Mouse (Mus musculus) liver, adult (tissue): Measurements from ENCODE around the gene Erp27.

Source experiments
- GATA4 ChIP-seq: IDR thresholded peaks from 2 replicates; pipeline ENCODE4 v1.6.1; 2014; ENCODE audit warnings: mild to moderate bottlenecking, low read length; ENCODE audit not compliant: insufficient replicate concordance

Gene Erp27

DNA sequence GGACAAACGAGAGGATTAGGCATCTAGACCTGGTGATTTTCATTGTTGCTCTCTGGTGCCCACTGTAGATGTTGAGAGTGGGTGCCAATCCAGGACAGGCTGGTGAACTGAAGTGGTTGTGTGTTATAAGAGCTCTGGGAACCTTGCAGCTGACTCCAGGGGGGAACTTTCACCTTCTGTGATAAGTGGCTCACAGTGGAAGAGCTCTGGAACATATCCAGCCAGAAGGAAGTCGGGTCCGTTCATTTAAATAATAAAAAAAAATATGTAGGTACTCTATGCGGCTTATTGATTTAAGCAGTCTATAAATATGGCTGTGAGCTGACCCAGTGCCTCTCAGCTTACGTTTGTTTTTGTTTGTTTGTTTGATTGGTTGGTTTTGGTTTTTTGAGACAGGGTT is at the start of gene Erp27:
Erp27 (minus strand) TSS at position 101 of the 400 bp plus-strand sequence.
- TF ChIP-seq GATA4, result no peak

DNA sequence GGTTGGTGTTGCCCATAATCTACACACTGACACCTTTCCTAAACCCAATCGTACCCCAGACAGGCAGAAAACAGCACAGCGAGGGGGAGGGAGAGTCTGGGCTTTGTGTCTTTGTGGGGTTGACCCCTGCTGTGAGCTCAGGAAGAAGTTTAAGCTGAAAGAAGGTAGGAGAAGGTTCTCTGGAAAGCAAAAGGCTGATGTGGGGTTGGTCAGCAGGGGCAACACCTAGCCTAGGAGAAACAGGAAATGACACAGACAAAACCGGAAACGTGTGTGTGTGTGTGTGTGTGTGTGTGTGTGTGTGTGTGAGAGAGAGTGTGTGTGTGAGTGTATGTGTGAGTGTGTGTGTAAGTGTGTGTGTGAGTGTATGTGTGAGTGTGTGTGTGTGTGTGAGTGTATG is 45.5 kb upstream of the Erp27 start:
- no peak for TF ChIP-seq GATA4

DNA sequence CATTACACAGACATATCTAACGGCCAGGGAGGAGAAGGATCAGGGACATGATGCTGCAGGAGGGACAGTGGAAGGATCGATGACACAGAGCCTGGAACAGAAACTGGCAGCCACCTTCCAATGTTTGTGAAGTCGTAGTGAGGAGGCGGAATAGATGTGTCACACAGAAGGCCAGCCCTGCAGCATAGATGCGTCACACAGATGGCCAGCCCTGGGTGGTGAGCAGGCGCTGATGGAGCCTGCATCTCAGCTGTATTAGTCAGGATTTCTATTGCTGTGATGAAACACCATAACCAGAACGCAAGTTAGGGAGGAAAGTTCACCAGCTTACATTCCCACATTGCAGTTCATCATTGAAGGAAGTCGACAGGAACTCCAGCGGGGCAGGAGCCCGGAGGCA is 43.9 kb upstream of the Erp27 start:
- TF ChIP-seq GATA4, result no peak

- TF ChIP-seq GATA4, result no peak
Measured at GRCm38 (mm10) chr6:136964609-136965510, 42.9 kb upstream of the Erp27 start.

DNA sequence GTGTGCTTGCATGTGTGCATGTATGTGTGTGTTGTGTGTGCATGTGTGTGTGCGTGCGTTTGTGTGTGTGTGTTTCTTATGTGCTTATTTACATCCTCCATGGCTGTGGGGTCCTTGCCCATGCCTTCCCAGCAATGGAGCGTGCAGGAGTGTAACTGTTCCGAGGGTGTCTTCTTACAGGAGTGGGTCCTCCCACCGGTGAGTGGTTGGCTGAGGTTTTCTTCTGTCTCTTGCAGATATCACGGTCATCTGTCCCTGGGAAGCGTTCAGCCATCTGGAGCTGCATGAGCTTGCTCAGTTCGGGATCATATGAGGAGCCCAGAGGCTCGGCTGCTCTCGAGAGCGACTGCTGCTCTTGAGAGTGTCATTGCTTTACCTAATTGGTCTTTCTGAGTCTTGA is 41.0 kb upstream of the Erp27 start:
- TF ChIP-seq GATA4, result no peak

DNA sequence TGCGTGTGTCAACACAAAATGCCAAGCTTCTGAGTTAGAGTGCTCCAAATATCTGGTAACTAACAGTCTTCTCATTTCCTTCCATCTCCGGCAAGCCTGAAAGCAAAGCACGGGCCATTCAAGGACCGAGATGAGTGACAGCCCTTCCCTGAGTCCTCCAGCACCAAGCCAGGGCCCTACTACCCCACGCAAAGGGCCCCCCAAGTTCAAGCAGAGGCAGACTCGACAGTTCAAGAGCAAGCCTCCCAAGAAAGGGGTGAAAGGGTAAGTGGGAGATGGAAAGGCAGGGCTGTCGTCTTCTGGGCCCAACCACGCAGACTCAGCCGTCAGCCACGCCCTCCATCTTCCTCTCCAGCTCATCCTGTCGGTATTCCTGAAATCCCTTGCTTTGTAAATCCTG is 37.2 kb upstream of the Erp27 start:
- no peak for TF ChIP-seq GATA4

GRCm38 (mm10) chr6:136957062-136957461 is 35.1 kb upstream of the Erp27 start:
- TF ChIP-seq GATA4, result no peak

DNA sequence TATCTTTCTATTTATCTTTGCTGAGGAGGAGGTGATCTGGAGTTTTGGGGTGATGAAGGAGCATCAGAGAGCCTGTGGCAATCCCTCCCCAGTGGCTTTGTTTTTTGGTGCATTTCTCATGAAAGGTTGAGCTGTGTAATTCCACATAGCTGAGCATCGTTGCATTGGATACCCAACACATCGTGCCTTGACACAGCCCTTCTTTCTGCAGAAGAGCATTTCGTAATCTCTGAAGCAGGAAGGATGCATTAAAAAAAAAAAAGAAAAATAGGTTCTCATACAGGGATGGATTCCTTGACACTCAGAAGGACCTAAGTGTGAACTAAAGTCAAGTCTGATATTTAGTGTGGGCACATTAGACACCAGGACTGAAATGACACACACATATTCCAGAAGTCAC is 33.3 kb upstream of the Erp27 start:
- no peak for TF ChIP-seq GATA4

DNA sequence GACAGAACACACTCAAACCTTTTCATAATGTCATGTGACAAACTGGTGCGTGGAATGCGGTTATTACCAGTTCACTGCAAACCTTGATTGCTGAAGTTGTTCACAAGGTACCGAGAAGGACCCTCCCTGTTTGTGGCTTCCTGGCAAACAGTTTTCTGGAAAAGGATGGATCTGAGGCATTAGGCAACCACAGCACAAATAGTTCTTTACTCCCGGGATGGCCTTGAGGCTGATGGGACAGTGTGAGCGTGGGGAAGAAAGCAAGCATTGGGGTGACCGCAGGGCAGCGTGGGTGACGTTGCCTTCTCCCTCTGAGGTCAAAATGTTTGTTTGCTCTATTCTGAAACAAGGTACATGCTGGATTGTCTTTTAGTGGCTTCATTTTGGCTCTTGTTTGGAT is 32.7 kb upstream of the Erp27 start:
- no peak for TF ChIP-seq GATA4

DNA sequence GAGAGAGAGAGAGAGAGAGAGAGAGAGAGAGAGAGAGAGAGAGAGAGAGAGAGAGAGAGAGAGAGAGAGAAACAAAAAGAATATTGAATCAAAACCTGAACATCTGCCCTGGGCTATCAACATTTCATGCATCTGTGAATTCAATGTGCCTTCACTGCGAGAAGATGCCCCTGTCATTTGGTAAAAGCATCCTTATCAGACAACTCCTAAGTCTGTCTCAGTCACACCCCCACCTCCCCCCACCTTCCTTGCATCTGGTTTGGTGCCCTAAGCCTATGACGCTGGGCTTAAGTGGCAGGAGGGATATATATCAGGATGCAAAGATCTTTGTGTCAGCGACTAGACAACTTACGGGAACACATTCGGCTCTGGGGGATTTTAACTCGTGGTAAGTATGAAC is 32.2 kb upstream of the Erp27 start:
- no peak for TF ChIP-seq GATA4

DNA sequence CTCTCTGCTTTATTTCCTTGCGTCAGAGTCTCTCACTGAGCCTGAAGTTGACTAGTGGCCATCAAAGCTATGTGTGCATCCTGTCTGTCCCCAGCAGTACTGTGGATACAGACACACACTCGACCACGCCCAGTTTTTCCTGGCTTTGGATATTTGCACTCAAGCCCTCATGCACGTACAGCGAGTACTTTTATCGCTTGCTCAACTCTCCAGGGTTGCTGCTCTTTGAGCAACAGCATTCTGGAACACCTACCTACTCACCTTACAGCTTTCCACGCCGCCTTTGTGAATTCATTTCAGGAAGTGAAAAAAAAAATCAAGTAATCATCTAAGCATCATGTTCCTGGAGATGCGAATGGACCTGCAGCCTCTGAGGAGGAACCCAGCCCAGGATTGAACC is 30.9 kb upstream of the Erp27 start:
- no peak for TF ChIP-seq GATA4

DNA sequence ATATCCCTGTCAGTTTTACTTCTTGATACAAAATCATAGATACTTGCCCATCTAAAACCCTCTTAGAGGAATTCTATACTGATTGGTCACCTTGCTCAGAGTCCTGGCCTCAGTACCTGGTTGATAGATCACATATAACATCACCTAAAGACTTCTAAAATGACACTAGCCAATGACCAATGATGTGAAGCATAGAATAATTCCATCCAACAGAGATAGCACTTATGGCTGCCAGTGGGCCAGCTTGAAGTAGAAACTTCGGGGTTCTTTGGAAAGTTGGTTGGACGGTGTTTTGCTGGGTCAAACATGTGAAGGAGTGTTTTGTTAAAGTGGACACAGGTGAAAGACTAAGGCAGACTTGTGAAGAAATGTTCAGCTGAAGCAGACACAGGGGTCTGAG is 28.2 kb upstream of the Erp27 start:
- TF ChIP-seq GATA4, result no peak

DNA sequence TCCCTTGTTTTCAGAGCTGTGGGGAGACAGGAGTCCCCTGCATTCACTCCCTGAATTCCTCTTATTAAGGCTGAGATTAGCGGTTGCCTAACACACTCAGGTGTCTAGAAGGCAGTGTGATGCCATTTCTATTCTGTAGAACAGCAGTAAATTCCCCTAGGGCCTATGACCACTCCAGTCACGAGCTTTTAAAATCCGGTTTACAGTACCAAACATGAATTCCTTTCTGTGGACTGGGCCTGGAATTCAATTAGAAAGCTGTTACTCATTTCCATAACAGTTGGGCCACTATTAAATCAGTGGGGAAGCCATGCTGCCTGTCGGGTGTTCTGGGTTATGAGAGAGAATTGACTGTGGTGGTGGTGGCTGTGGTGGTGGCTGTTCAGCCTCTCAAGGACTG is 25.7 kb upstream of the Erp27 start:
- TF ChIP-seq GATA4, result no peak

DNA sequence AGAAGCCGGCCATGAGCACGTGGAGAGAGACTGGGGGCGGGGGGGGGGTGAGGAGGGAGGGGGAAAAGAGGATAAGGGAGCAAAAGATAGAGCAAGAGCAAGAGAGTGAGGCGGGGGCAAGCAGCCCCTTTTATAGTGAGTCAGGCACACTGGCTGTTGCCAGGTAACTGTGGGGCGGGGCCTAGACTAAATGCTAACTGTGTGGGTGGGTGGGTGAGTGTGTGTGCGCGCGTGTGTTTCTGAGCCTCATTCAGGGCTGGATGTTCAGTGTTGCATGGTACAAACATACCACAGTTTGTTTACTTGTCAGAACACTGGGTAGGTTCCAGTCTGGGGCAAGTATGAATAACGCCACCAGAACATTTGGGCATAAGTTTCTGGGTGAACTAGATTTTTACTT is 25.0 kb upstream of the Erp27 start:
- no peak for TF ChIP-seq GATA4

DNA sequence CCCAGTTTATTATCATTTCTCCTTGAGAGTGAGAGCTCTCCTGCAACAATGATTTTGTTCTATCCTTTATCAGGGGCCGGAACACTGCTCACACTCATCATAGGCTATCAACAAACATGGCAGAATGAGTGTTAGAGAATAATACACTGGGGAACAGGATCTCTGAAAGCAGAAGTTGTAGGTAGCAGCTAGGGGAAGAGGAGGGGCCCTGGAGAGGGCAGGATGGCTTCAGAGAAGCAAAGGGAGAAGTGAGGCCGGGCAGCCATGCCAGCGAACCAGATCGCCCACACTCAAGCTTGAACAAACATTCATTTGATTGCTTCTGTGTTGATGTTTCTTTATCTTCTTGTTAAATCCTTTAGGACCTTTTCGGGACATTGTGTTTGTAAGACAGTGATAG is 24.3 kb upstream of the Erp27 start:
- TF ChIP-seq GATA4, result no peak

DNA sequence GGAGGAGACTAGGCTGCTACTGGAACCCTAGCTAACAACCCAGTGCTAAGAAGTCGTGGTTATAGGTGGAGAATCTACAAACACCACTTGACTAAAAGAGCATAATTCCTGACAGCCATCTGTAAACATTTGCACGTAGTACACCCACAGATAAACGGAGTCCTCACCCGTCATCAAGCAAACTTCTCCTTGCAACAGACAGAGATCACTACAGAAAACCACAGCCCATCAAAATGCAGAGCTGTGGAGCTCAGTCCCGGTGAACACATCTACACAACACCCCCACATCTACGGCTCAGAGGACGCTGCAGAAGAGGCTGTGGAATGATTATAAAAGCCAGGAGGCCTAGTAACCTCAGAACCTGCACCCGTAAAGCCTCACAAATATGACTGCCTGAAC is 22.5 kb upstream of the Erp27 start:
- no peak for TF ChIP-seq GATA4

GRCm38 (mm10) chr6:136943392-136943791 is 21.4 kb upstream of the Erp27 start:
- no peak for TF ChIP-seq GATA4
